Mouse (Mus musculus) frontal cortex, postnatal 25 days (tissue): Measurements from ENCODE around the gene Scamp3.
"Not testable (repeated sequence)": the region's sequence is repeated elsewhere in the genome, so short reads cannot be mapped to it uniquely, and the experiment has no call there.

Experiments
- DNase-seq, 2 experiments: peaks; one replicate each; pipeline ENCODE4 v3.0.0; 2022; ENCODE audit warnings: low spot score in 2 of 2

The Scamp3 gene

GRCm38 (mm10) chr3:89177242-89178106, at the start of gene Scamp3:
Gene Scamp3 (plus strand): TSS chr3:89177473.
- peak; percentile 60 to 78 for DNase-seq

GRCm38 (mm10) chr3:89129908-89130307, 47.4 kb upstream of the Scamp3 start:
- DNase-seq = no peak

GRCm38 (mm10) chr3:89131816-89132215, 45.5 kb upstream of the Scamp3 start:
- peak in 1 of 2 experiments; percentile 18 for DNase-seq

- peak; percentile 21 to 37 for DNase-seq
These were observed 44.8 kb upstream of the Scamp3 start for GRCm38 (mm10) chr3:89132285-89133062.

- DNase-seq = no peak
These were observed 44.2 kb upstream of the Scamp3 start for GRCm38 (mm10) chr3:89133063-89133450.

- no peak for DNase-seq
These were observed 43.5 kb upstream of the Scamp3 start for GRCm38 (mm10) chr3:89133752-89134151.

GRCm38 (mm10) chr3:89135958-89136357, 41.3 kb upstream of the Scamp3 start, which contains the start of gene Pklr:
Gene Pklr (plus strand): TSS chr3:89136142.
- no peak for DNase-seq

- no peak for DNase-seq
These were observed 40.9 kb upstream of the Scamp3 start for GRCm38 (mm10) chr3:89136365-89136764.

- DNase-seq = no peak
These were observed 32.5 kb upstream of the Scamp3 start for GRCm38 (mm10) chr3:89144821-89145220.

GRCm38 (mm10) chr3:89145566-89145965, 31.7 kb upstream of the Scamp3 start:
- DNase-seq = no peak

GRCm38 (mm10) chr3:89147101-89147978, 29.9 kb upstream of the Scamp3 start:
- DNase-seq = no peak

GRCm38 (mm10) chr3:89147979-89148311, 29.3 kb upstream of the Scamp3 start:
- no peak for DNase-seq

- DNase-seq = no peak
These were observed 28.7 kb upstream of the Scamp3 start for GRCm38 (mm10) chr3:89148567-89148966.

- DNase-seq = no peak
These were observed 25.0 kb upstream of the Scamp3 start for GRCm38 (mm10) chr3:89152084-89152835.

- no peak for DNase-seq
These were observed 20.3 kb upstream of the Scamp3 start for GRCm38 (mm10) chr3:89156951-89157350.

GRCm38 (mm10) chr3:89158651-89159050, 18.6 kb upstream of the Scamp3 start:
- no peak for DNase-seq

- DNase-seq = no peak
These were observed 18.1 kb upstream of the Scamp3 start for GRCm38 (mm10) chr3:89159211-89159610.

GRCm38 (mm10) chr3:89159616-89160344, 17.5 kb upstream of the Scamp3 start, which contains the start of gene Hcn3:
Gene Hcn3 (minus strand): TSS chr3:89160196.
- DNase-seq = peak; percentile 28 to 51

GRCm38 (mm10) chr3:89161207-89161606, 16.1 kb upstream of the Scamp3 start:
- DNase-seq = not testable (repeated sequence)

- DNase-seq = no peak
These were observed 15.5 kb upstream of the Scamp3 start for GRCm38 (mm10) chr3:89161786-89162185.
